Comparison of ENCODE assay signal across 11 mouse cellular contexts in the genomic region with DNA sequence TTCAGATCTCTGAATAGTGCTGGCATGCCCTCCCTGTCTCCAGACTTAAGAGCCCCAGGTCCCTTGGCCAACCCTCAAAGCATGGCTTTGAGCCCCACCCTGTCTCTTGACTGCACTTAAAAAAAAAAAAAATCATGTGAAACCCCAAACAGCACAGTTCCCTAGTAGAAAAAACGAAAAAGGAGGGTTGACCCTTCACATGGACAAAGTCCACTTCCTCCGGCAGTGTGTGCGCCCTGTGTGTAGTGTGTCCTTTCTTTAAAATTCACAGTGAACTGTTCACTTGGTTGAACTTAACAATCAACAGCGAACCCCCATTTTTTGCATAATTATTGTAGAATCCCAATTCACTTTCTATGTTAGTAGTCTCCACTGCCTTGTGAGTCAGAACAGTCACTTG. TPM values are rescaled to one million over a fixed set of nuclear protein-coding genes. Genes with fewer than 3 reads are reported as not detected.
DNase-seq lines count a peak whose midpoint lies in the region; ATAC-seq and TF ChIP-seq lines count a peak whose summit lies in the region.
"Had no signal": no experiment of that assay in that cellular context is flagged by ENCODE, and none has a peak within 500 bp of the region (broad histone marks: within the 10 kb centered on the region; RNA-seq: fewer than 3 reads in every experiment).

No protein-coding gene starts in this region.

- H3K9ac ChIP-seq in heart, embryonic 15.5 days = peak overlapping the region; percentile 76
- H3K9ac ChIP-seq in hindbrain, embryonic 12.5 days = no peak overlapping the region
- no peak overlapping the region for H3K9ac ChIP-seq in liver, embryonic 16.5 days (ENCODE audit: low read depth, low read length)

- DNase-seq in heart, adult 18-20 months = no peak
- DNase-seq in frontal cortex, adult 2 months (ENCODE audit: extremely low spot score in 1 of 2, low spot score in 1 of 2) = no peak
- DNase-seq in frontal cortex, postnatal 10 days (ENCODE audit: low spot score in 2 of 2) = no peak
- DNase-seq in spleen, adult 18-20 months = no peak
- DNase-seq: layer of hippocampus, adult 9-11 months; thymus, postnatal 14 days had no signal

- no peaks in the 10 kb centered on the region for H3K9me3 ChIP-seq in heart, embryonic 15.5 days (replicated peaks)
- H3K9me3 ChIP-seq in hindbrain, embryonic 12.5 days (replicated peaks) = no peaks in the 10 kb centered on the region
- no peaks in the 10 kb centered on the region for H3K9me3 ChIP-seq in liver, embryonic 16.5 days (replicated peaks; ENCODE audit: control insufficient read depth, low read length)
- H3K9me3 ChIP-seq: midbrain, embryonic 12.5 days had no signal

- H3K27ac ChIP-seq in heart, embryonic 15.5 days = peak overlapping the region; percentile 96
- no peak overlapping the region for H3K27ac ChIP-seq in cortical plate, adult 2 months (ENCODE audit: insufficient read depth, low read length)
- H3K27ac ChIP-seq in hindbrain, embryonic 12.5 days = no peak overlapping the region
- 0 out of 2 replicates have a peak overlapping the region, but pooled peaks have one; percentile 9 for H3K27ac ChIP-seq in liver, embryonic 16.5 days (ENCODE audit: low read length)
- H3K27ac ChIP-seq: midbrain, embryonic 12.5 days had no signal

- TF ChIP-seq CTCF in cortical plate, adult 2 months (IDR thresholded peaks at IDR 0.05; ENCODE audit: extremely low read depth, insufficient read depth, low read length) = no peak

- H3K27me3 ChIP-seq in heart, embryonic 15.5 days = no peaks in the 10 kb centered on the region; the same call in 1 of the 2 replicates
- H3K27me3 ChIP-seq in hindbrain, embryonic 12.5 days = peaks cover 36% of the 10 kb centered on the region
- peaks cover 16% of the 10 kb centered on the region for H3K27me3 ChIP-seq in liver, embryonic 16.5 days (ENCODE audit: control insufficient read depth, insufficient read depth, low read depth, low read length)

- no peak for ATAC-seq in heart, embryonic 15.5 days (replicated peaks; ENCODE audit: insufficient number of reproducible peaks, insufficient read depth, low FRiP score, low read depth)
- no peak for ATAC-seq in hindbrain, embryonic 12.5 days (ENCODE audit: low FRiP score)
- ATAC-seq in liver, embryonic 16.5 days (ENCODE audit: low read depth) = peak; percentile 46

- TF ChIP-seq POLR2A in cortical plate, adult 2 months (IDR thresholded peaks at IDR 0.05; ENCODE audit: extremely low read depth, insufficient read depth, low read length) = no peak

- peak overlapping the region; percentile 73 for H3K4me3 ChIP-seq in heart, embryonic 15.5 days
- H3K4me3 ChIP-seq in cortical plate, adult 2 months (ENCODE audit: insufficient read depth, low read length) = peak overlapping the region; percentile 60
- 0 out of 2 replicates have a peak overlapping the region, but pooled peaks have one; percentile 51 for H3K4me3 ChIP-seq in hindbrain, embryonic 12.5 days
- peak overlapping the region; percentile 62 for H3K4me3 ChIP-seq in liver, embryonic 16.5 days (ENCODE audit: low read depth, low read length)

- no peaks in the 10 kb centered on the region for H3K36me3 ChIP-seq in heart, embryonic 15.5 days
- H3K36me3 ChIP-seq in hindbrain, embryonic 12.5 days = no peaks in the 10 kb centered on the region
- no peaks in the 10 kb centered on the region for H3K36me3 ChIP-seq in liver, embryonic 16.5 days (ENCODE audit: control insufficient read depth, insufficient read depth)
- H3K36me3 ChIP-seq: midbrain, embryonic 12.5 days had no signal

- WGBS in heart, embryonic 15.5 days = 60% methylated on average over 4 of the region's 4 CpGs
- WGBS in hindbrain, embryonic 12.5 days = 64% methylated on average over 4 of the region's 4 CpGs
- 44% methylated on average over 4 of the region's 4 CpGs for WGBS in liver, embryonic 16.5 days (ENCODE audit: insufficient replicate concordance)

- H3K4me2 ChIP-seq in heart, embryonic 15.5 days = peak overlapping the region; percentile 80
- peak overlapping the region; percentile 87 for H3K4me2 ChIP-seq in hindbrain, embryonic 12.5 days (replicated peaks)
- H3K4me2 ChIP-seq in liver, embryonic 16.5 days (ENCODE audit: low read depth, low read length) = peak overlapping the region; percentile 54

- peaks cover 24% of the 10 kb centered on the region for H3K4me1 ChIP-seq in heart, embryonic 15.5 days (replicated peaks)
- H3K4me1 ChIP-seq in cortical plate, adult 2 months (ENCODE audit: control insufficient read depth, insufficient read depth, low read length) = peaks cover 7% of the 10 kb centered on the region
- peaks cover 10% of the 10 kb centered on the region for H3K4me1 ChIP-seq in hindbrain, embryonic 12.5 days
- H3K4me1 ChIP-seq in liver, embryonic 16.5 days (ENCODE audit: control insufficient read depth, low read depth, low read length) = no peaks in the 10 kb centered on the region

RNA-seq across cellular contexts. Expression of a gene that starts 21.8 kb away (rescaled TPM):
- polyA plus RNA-seq in heart, embryonic 15.5 days (2015; fragmentation: Nextera tagmentation; extraction: Ambion mirVana) = 93.0 and 99.0 TPM in 2 replicates
- 1,000 to 10,000 TPM; 1,617 to 1,852 TPM for total RNA-seq in heart, adult 18-20 months (2021)
- 99.2 and 103 TPM in 2 replicates for polyA plus RNA-seq in cortical plate, adult 2 months (2012; rRNA removed)
- 50.7 and 54.9 TPM in 2 replicates for polyA plus RNA-seq in hindbrain, embryonic 12.5 days (2016; fragmentation: Nextera tagmentation; extraction: Ambion mirVana)
- 10.4 and 14.2 TPM in 2 replicates for polyA plus RNA-seq in liver, embryonic 16.5 days (2015; fragmentation: Nextera tagmentation; extraction: Ambion mirVana)
- polyA plus RNA-seq in frontal cortex, adult 2 months (2012; rRNA removed) = 108 and 109 TPM in 2 replicates

RNA-seq across cellular contexts. Expression of a gene that starts 34.3 kb away (rescaled TPM):
- polyA plus RNA-seq in heart, embryonic 15.5 days (2015; fragmentation: Nextera tagmentation; extraction: Ambion mirVana) = 98.1 and 118 TPM in 2 replicates
- total RNA-seq in heart, adult 18-20 months (2021) = 10 to 100 TPM; 49.2 to 52.3 TPM
- polyA plus RNA-seq in cortical plate, adult 2 months (2012; rRNA removed) = 64.5 and 67.5 TPM in 2 replicates
- polyA plus RNA-seq in hindbrain, embryonic 12.5 days (2016; fragmentation: Nextera tagmentation; extraction: Ambion mirVana) = 104 and 114 TPM in 2 replicates
- polyA plus RNA-seq in liver, embryonic 16.5 days (2015; fragmentation: Nextera tagmentation; extraction: Ambion mirVana) = 54.8 and 56.0 TPM in 2 replicates
- 63.2 and 65.8 TPM in 2 replicates for polyA plus RNA-seq in frontal cortex, adult 2 months (2012; rRNA removed)

Comparison
In these comparisons a context has a peak if more than half of its experiments do, and no peak if none do; other contexts are left out.
1. H3K27ac ChIP-seq: peak in heart, embryonic 15.5 days (single experiment) and liver, embryonic 16.5 days (single experiment); none in cortical plate, adult 2 months (single experiment) and hindbrain, embryonic 12.5 days (single experiment).
2. Peak in every context shown above with its lines, with median percentiles within 50 percentile points of each other: H3K4me2 ChIP-seq and H3K4me3 ChIP-seq.